In genomic region chr10:7925481-7925880, GRCm38 (mm10) we compare ENCODE assay signal across 13 mouse cellular contexts.
"Had no signal": no experiment of that assay in that cellular context is flagged by ENCODE, and none has a peak within 500 bp of the region (broad histone marks: within the 10 kb centered on the region; RNA-seq: fewer than 3 reads in every experiment).

No protein-coding gene starts in this region.

- H3K9me3 ChIP-seq: kidney, embryonic 15.5 days; limb, embryonic 13.5 days; midbrain, embryonic 10.5 days; neural tube, embryonic 15.5 days had no signal

- H3K4me1 ChIP-seq: kidney, embryonic 15.5 days; midbrain, embryonic 10.5 days; neural tube, embryonic 15.5 days had no signal

- H3K4me2 ChIP-seq: kidney, embryonic 15.5 days; limb, embryonic 13.5 days; neural tube, embryonic 15.5 days had no signal

- H3K9ac ChIP-seq: kidney, embryonic 15.5 days; limb, embryonic 13.5 days; liver, embryonic 14.5 days; neural tube, embryonic 15.5 days had no signal

- H3K27me3 ChIP-seq: kidney, embryonic 15.5 days; limb, embryonic 13.5 days; neural tube, embryonic 15.5 days had no signal

- H3K27ac ChIP-seq: kidney, embryonic 15.5 days; limb, embryonic 13.5 days; liver, embryonic 14.5 days; midbrain, embryonic 10.5 days; neural tube, embryonic 15.5 days had no signal

- DNase-seq: kidney, adult 18-20 months; kidney, postnatal 14 days; left cerebral cortex, postnatal 4 days; lung, postnatal 4 days; right cerebral cortex, adult 18-20 months; right cerebral cortex, postnatal 25 days; thymus, postnatal 36 days had no signal

- H3K4me3 ChIP-seq: kidney, embryonic 15.5 days; limb, embryonic 13.5 days; midbrain, embryonic 10.5 days; myocyte; neural tube, embryonic 15.5 days had no signal
